Mouse (Mus musculus): ENCODE measurements around the gene Nrxn1.

DNA sequence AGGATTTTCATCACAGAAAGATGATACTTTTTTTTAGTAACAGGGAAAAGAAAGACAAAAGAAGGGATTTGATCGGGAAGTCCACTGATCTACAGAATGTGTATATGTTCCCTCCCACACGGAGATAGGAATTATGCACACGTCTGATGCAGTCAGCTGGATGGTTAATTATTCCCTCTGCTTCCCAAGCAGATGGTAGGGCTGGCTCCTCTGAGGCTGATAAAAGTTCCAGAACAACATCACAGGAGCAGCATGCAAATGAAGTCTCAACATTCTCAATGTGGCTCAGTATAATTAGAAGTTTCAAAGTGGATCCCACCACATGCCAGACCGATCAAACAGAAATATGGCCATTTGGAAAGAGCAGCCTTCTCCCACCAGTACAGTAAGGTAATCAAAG is 388.1 kb downstream of the Nrxn1 start:
- no peak for TF ChIP-seq MAX (IDR thresholded peaks at IDR 0.05; ENCODE audit: low read depth)
- no peak for TF ChIP-seq MYOG (IDR thresholded peaks at IDR 0.05; ENCODE audit: control insufficient read depth in 1 of 3, insufficient read depth in 1 of 3, insufficient read length in 2 of 3, low read depth in 2 of 3)
- no peak for TF ChIP-seq POLR2A (IDR thresholded peaks at IDR 0.05; ENCODE audit: insufficient read length, low read depth)
- no peak for TF ChIP-seq USF1 (IDR thresholded peaks at IDR 0.05; ENCODE audit: low read depth)
- TF ChIP-seq POLR2AphosphoS2 (IDR thresholded peaks at IDR 0.05; ENCODE audit: insufficient read length, low read depth), result no peak
